Mouse (Mus musculus): ENCODE results near the gene Fbxw28. TPM values are rescaled to one million over a fixed set of nuclear protein-coding genes. Genes with fewer than 3 reads are reported as not detected.
"Not testable (repeated sequence)": the region's sequence is repeated elsewhere in the genome, so short reads cannot be mapped to it uniquely, and the experiment has no call there.

Gene Fbxw28
- not detected in 2 replicates for polyA plus RNA-seq (2012; rRNA removed)
- not detected in 2 replicates for polyA plus RNA-seq (2014; fragmentation: Nextera tagmentation; extraction: Ambion mirVana)

DNA sequence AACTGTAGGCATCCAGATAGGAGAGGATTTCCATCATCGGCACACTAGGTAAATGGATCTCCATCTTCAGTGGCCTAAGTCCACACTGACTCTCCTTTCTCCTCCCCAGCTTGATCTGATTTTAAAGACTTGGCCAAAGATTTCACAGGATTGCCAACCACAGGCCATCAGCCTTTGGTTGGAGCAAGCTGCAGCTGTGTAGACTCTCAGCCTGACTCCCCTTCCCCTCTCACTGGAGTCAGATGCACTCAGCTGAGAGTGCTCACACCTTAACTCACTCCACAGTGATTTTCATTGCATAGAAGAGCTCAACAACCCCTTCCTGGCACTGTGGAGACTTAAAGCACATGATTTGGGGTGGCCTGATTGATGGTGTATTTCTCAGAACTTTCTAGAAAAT is at the start of gene Fbxw28:
Gene Fbxw28 (minus strand): TSS at position 101 of the 400 bp plus-strand sequence.
- not testable (repeated sequence) for H3K4me3 ChIP-seq (replicated peaks; ENCODE audit: low read length)

DNA sequence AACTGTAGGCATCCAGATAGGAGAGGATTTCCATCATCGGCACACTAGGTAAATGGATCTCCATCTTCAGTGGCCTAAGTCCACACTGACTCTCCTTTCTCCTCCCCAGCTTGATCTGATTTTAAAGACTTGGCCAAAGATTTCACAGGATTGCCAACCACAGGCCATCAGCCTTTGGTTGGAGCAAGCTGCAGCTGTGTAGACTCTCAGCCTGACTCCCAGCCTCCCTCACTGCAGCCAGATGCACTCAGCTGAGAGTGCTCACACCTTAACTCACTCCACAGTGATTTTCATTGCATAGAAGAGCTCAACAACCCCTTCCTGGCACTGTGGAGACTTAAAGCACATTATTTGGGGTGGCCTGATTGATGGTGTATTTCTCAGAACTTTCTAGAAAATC is 51.9 kb downstream of the Fbxw28 start, which contains the start of gene Fbxw14:
Gene Fbxw14 (minus strand): TSS at position 101 of the 400 bp plus-strand sequence.
- not testable (repeated sequence) for H3K4me2 ChIP-seq (replicated peaks; ENCODE audit: low read depth, low read length, severe bottlenecking); H3K4me3 ChIP-seq (replicated peaks; ENCODE audit: low read length); ATAC-seq (ENCODE audit: low FRiP score, low read depth); H3K27ac ChIP-seq (replicated peaks; ENCODE audit: low read depth, low read length); H3K9ac ChIP-seq (ENCODE audit: low read depth, low read length, severe bottlenecking); H3K27me3 ChIP-seq (ENCODE audit: control insufficient read depth, insufficient read depth, low read length); DNase-seq (ENCODE audit: low spot score); H3K36me3 ChIP-seq (ENCODE audit: control insufficient read depth, insufficient read depth, low read length); H3K9me3 ChIP-seq (ENCODE audit: control insufficient read depth, low read length); H3K4me1 ChIP-seq (ENCODE audit: control insufficient read depth, insufficient read depth, low read length)
- no CpG with 5 or more reads among the region's 1 CpGs for WGBS

More for the DNA sequence above, at the start of gene Fbxw28:
- ATAC-seq (ENCODE audit: low FRiP score, low read depth); H3K27me3 ChIP-seq (ENCODE audit: control insufficient read depth, insufficient read depth, low read length); H3K9me3 ChIP-seq (ENCODE audit: control insufficient read depth, low read length); DNase-seq (ENCODE audit: low spot score); H3K27ac ChIP-seq (replicated peaks; ENCODE audit: low read depth, low read length); H3K36me3 ChIP-seq (ENCODE audit: control insufficient read depth, insufficient read depth, low read length); H3K4me1 ChIP-seq (ENCODE audit: control insufficient read depth, insufficient read depth, low read length); H3K4me2 ChIP-seq (replicated peaks; ENCODE audit: low read depth, low read length, severe bottlenecking); H3K9ac ChIP-seq (ENCODE audit: low read depth, low read length, severe bottlenecking): not testable (repeated sequence)
- no CpG with 5 or more reads among the region's 1 CpGs for WGBS

Other genes with a start within 250 kb of the Fbxw28 start
- 31.0 and 36.8 TPM in 2 replicates for gene Plxnb1, start 244.3 kb downstream of the Fbxw28 start, polyA plus RNA-seq (2012; rRNA removed)
- gene Plxnb1, start 244.3 kb downstream of the Fbxw28 start, polyA plus RNA-seq (2014; fragmentation: Nextera tagmentation; extraction: Ambion mirVana), result 8.2 and 10.0 TPM in 2 replicates
- not detected in 2 replicates for gene Fbxw21, start 177.6 kb downstream of the Fbxw28 start, polyA plus RNA-seq (2012; rRNA removed)
- not detected in 2 replicates for gene Fbxw21, start 177.6 kb downstream of the Fbxw28 start, polyA plus RNA-seq (2014; fragmentation: Nextera tagmentation; extraction: Ambion mirVana)
- gene Fbxw13, start 143.7 kb downstream of the Fbxw28 start, polyA plus RNA-seq (2012; rRNA removed), result not detected in 2 replicates
- gene Fbxw13, start 143.7 kb downstream of the Fbxw28 start, polyA plus RNA-seq (2014; fragmentation: Nextera tagmentation; extraction: Ambion mirVana), result not detected in 2 replicates
- gene Fbxw20, start 104.9 kb downstream of the Fbxw28 start, polyA plus RNA-seq (2012; rRNA removed), result not detected in 2 replicates
- not detected in 2 replicates for gene Fbxw20, start 104.9 kb downstream of the Fbxw28 start, polyA plus RNA-seq (2014; fragmentation: Nextera tagmentation; extraction: Ambion mirVana)
- gene Fbxw14, start 52.0 kb downstream of the Fbxw28 start, polyA plus RNA-seq (2012; rRNA removed), result not detected in 2 replicates
- gene Fbxw14, start 52.0 kb downstream of the Fbxw28 start, polyA plus RNA-seq (2014; fragmentation: Nextera tagmentation; extraction: Ambion mirVana), result not detected in 2 replicates
- gene Fbxw22, start 64.6 kb upstream of the Fbxw28 start, polyA plus RNA-seq (2012; rRNA removed), result not detected in 2 replicates
- gene Fbxw22, start 64.6 kb upstream of the Fbxw28 start, polyA plus RNA-seq (2014; fragmentation: Nextera tagmentation; extraction: Ambion mirVana), result not detected in 2 replicates
- not detected in 2 replicates for gene Fbxw16, start 109.5 kb upstream of the Fbxw28 start, polyA plus RNA-seq (2012; rRNA removed)
- gene Fbxw16, start 109.5 kb upstream of the Fbxw28 start, polyA plus RNA-seq (2014; fragmentation: Nextera tagmentation; extraction: Ambion mirVana), result not detected in 2 replicates
- gene Fbxw19, start 156.2 kb upstream of the Fbxw28 start, polyA plus RNA-seq (2012; rRNA removed), result not detected in 2 replicates
- not detected in 2 replicates for gene Fbxw19, start 156.2 kb upstream of the Fbxw28 start, polyA plus RNA-seq (2014; fragmentation: Nextera tagmentation; extraction: Ambion mirVana)
- not detected in 2 replicates for gene Fbxw15, start 228.6 kb upstream of the Fbxw28 start, polyA plus RNA-seq (2012; rRNA removed)
- gene Fbxw15, start 228.6 kb upstream of the Fbxw28 start, polyA plus RNA-seq (2014; fragmentation: Nextera tagmentation; extraction: Ambion mirVana), result not detected in 2 replicates